Mouse (Mus musculus): ENCODE results near the gene Olfr628. TPM values are rescaled to one million over a fixed set of nuclear protein-coding genes. Genes with fewer than 3 reads are reported as not detected.
"Not testable (repeated sequence)": the region's sequence is repeated elsewhere in the genome, so short reads cannot be mapped to it uniquely, and the experiment has no call there.

The Olfr628 gene
- not detected in 2 replicates for polyA plus RNA-seq (2015; fragmentation: Nextera tagmentation; extraction: Ambion mirVana)

GRCm38 (mm10) chr7:103730074-103730473 is at the start of gene Olfr628:
Olfr628 (plus strand) TSS chr7:103730374.
- no peak for ATAC-seq (ENCODE audit: insufficient read depth, low FRiP score)
- no peak within 1 kb of the TSS for H3K4me2 ChIP-seq (ENCODE audit: low read depth, low read length)

GRCm38 (mm10) chr7:103682420-103682819 is 47.8 kb upstream of the Olfr628 start, which contains the start of gene Olfr625-ps1:
Olfr625-ps1 (plus strand) TSS chr7:103682720.
- no peak within 1 kb of the TSS for H3K9ac ChIP-seq (ENCODE audit: low read length)
- no peaks in the 10 kb centered on the region for H3K4me1 ChIP-seq (ENCODE audit: control insufficient read depth, insufficient read depth, low read length)
- H3K9me3 ChIP-seq (replicated peaks; ENCODE audit: control insufficient read depth, low read length) = no peaks in the 10 kb centered on the region
- no peak for ATAC-seq (ENCODE audit: insufficient read depth, low FRiP score)
- H3K27me3 ChIP-seq (ENCODE audit: control insufficient read depth, insufficient read depth, low read length) = no peaks in the 10 kb centered on the region
- H3K36me3 ChIP-seq (ENCODE audit: control insufficient read depth, insufficient read depth, low read length) = no peaks in the 10 kb centered on the region
- no peak within 1 kb of the TSS for H3K4me2 ChIP-seq (ENCODE audit: low read depth, low read length)
- H3K27ac ChIP-seq (ENCODE audit: low read length) = no peak within 1 kb of the TSS
- no peak within 1 kb of the TSS for H3K4me3 ChIP-seq (replicated peaks; ENCODE audit: low read length)

More at GRCm38 (mm10) chr7:103730074-103730473, at the start of gene Olfr628:
- WGBS = 85% methylated on average over 1 of the region's 1 CpGs
- no peaks in the 10 kb centered on the region for H3K27me3 ChIP-seq (ENCODE audit: control insufficient read depth, insufficient read depth, low read length)
- H3K27ac ChIP-seq (ENCODE audit: low read length) = no peak within 1 kb of the TSS
- H3K9me3 ChIP-seq (replicated peaks; ENCODE audit: control insufficient read depth, low read length) = no peaks in the 10 kb centered on the region
- H3K4me1 ChIP-seq (ENCODE audit: control insufficient read depth, insufficient read depth, low read length) = no peaks in the 10 kb centered on the region
- H3K36me3 ChIP-seq (ENCODE audit: control insufficient read depth, insufficient read depth, low read length) = no peaks in the 10 kb centered on the region
- H3K4me3 ChIP-seq (replicated peaks; ENCODE audit: low read length) = no peak within 1 kb of the TSS
- H3K9ac ChIP-seq (ENCODE audit: low read length) = no peak within 1 kb of the TSS

- no peak overlapping the region for H3K4me3 ChIP-seq (replicated peaks; ENCODE audit: low read length)
- H3K9ac ChIP-seq (ENCODE audit: low read length) = no peak overlapping the region
- no peaks in the 10 kb centered on the region for H3K9me3 ChIP-seq (replicated peaks; ENCODE audit: control insufficient read depth, low read length)
- H3K4me1 ChIP-seq (ENCODE audit: control insufficient read depth, insufficient read depth, low read length) = no peaks in the 10 kb centered on the region
- H3K27me3 ChIP-seq (ENCODE audit: control insufficient read depth, insufficient read depth, low read length) = no peaks in the 10 kb centered on the region
- no peak overlapping the region for H3K4me2 ChIP-seq (ENCODE audit: low read depth, low read length)
- no peaks in the 10 kb centered on the region for H3K36me3 ChIP-seq (ENCODE audit: control insufficient read depth, insufficient read depth, low read length)
- H3K27ac ChIP-seq (ENCODE audit: low read length) = no peak overlapping the region
- 83% methylated on average over 4 of the region's 4 CpGs for WGBS
- no peak for ATAC-seq (ENCODE audit: insufficient read depth, low FRiP score)
Measured at GRCm38 (mm10) chr7:103699469-103699868, 30.7 kb upstream of the Olfr628 start.

GRCm38 (mm10) chr7:103712024-103712423 is 18.1 kb upstream of the Olfr628 start:
- no peaks in the 10 kb centered on the region for H3K36me3 ChIP-seq (ENCODE audit: control insufficient read depth, insufficient read depth, low read length)
- H3K4me2 ChIP-seq (ENCODE audit: low read depth, low read length) = no peak overlapping the region
- no peaks in the 10 kb centered on the region for H3K4me1 ChIP-seq (ENCODE audit: control insufficient read depth, insufficient read depth, low read length)
- H3K4me3 ChIP-seq (replicated peaks; ENCODE audit: low read length) = no peak overlapping the region
- H3K27me3 ChIP-seq (ENCODE audit: control insufficient read depth, insufficient read depth, low read length) = no peaks in the 10 kb centered on the region
- no peaks in the 10 kb centered on the region for H3K9me3 ChIP-seq (replicated peaks; ENCODE audit: control insufficient read depth, low read length)
- H3K27ac ChIP-seq (ENCODE audit: low read length) = no peak overlapping the region
- no peak for ATAC-seq (ENCODE audit: insufficient read depth, low FRiP score)
- no peak overlapping the region for H3K9ac ChIP-seq (ENCODE audit: low read length)
- 27% methylated on average over 2 of the region's 2 CpGs for WGBS

- Histone ChIP-seq H3K4me3 (replicated peaks; ENCODE audit: low read length) (no peak within 1 kb of the TSS), H3K27ac (ENCODE audit: low read length) (no peak within 1 kb of the TSS), H3K4me1 (ENCODE audit: control insufficient read depth, insufficient read depth, low read length) (no peaks in the 10 kb centered on the region), H3K27me3 (ENCODE audit: control insufficient read depth, insufficient read depth, low read length) (no peaks in the 10 kb centered on the region), H3K36me3 (ENCODE audit: control insufficient read depth, insufficient read depth, low read length) (no peaks in the 10 kb centered on the region), H3K9ac (ENCODE audit: low read length) (no peak within 1 kb of the TSS), H3K9me3 (replicated peaks; ENCODE audit: control insufficient read depth, low read length) (no peaks in the 10 kb centered on the region), H3K4me2 (ENCODE audit: low read depth, low read length) (no peak within 1 kb of the TSS)
- ATAC-seq (ENCODE audit: insufficient read depth, low FRiP score) = no peak
Measured at GRCm38 (mm10) chr7:103714371-103714770, 15.8 kb upstream of the Olfr628 start, which contains the start of gene Olfr243. Olfr243 (plus strand) TSS chr7:103714671.

- H3K4me1 ChIP-seq (ENCODE audit: control insufficient read depth, insufficient read depth, low read length); H3K4me3 ChIP-seq (replicated peaks; ENCODE audit: low read length): not testable (repeated sequence)
- WGBS = 93% methylated on average over 1 of the region's 1 CpGs
Measured at GRCm38 (mm10) chr7:103716398-103716797, 13.8 kb upstream of the Olfr628 start.

GRCm38 (mm10) chr7:103744843-103745242 is 14.7 kb downstream of the Olfr628 start, which contains the start of gene Olfr629:
Olfr629 (minus strand) TSS chr7:103744943.
- 75% methylated on average over 2 of the region's 2 CpGs for WGBS
- no peaks in the 10 kb centered on the region for H3K27me3 ChIP-seq (ENCODE audit: control insufficient read depth, insufficient read depth, low read length)
- no peak for ATAC-seq (ENCODE audit: insufficient read depth, low FRiP score)

More at GRCm38 (mm10) chr7:103716398-103716797, 13.8 kb upstream of the Olfr628 start:
- not testable (repeated sequence) for H3K36me3 ChIP-seq (ENCODE audit: control insufficient read depth, insufficient read depth, low read length); H3K4me2 ChIP-seq (ENCODE audit: low read depth, low read length); H3K27me3 ChIP-seq (ENCODE audit: control insufficient read depth, insufficient read depth, low read length); H3K9ac ChIP-seq (ENCODE audit: low read length); H3K9me3 ChIP-seq (replicated peaks; ENCODE audit: control insufficient read depth, low read length); ATAC-seq (ENCODE audit: insufficient read depth, low FRiP score); H3K27ac ChIP-seq (ENCODE audit: low read length)

GRCm38 (mm10) chr7:103757233-103757632 is 27.1 kb downstream of the Olfr628 start, which contains the start of gene Olfr630:
Olfr630 (minus strand) TSS chr7:103757333.
- no peaks in the 10 kb centered on the region for H3K9me3 ChIP-seq (replicated peaks; ENCODE audit: control insufficient read depth, low read length)
- H3K4me2 ChIP-seq (ENCODE audit: low read depth, low read length) = no peak within 1 kb of the TSS
- WGBS = 31% methylated on average over 2 of the region's 2 CpGs
- no peaks in the 10 kb centered on the region for H3K36me3 ChIP-seq (ENCODE audit: control insufficient read depth, insufficient read depth, low read length)
- H3K27ac ChIP-seq (ENCODE audit: low read length) = no peak within 1 kb of the TSS
- ATAC-seq (ENCODE audit: insufficient read depth, low FRiP score) = no peak
- no peak within 1 kb of the TSS for H3K9ac ChIP-seq (ENCODE audit: low read length)
- no peak within 1 kb of the TSS for H3K4me3 ChIP-seq (replicated peaks; ENCODE audit: low read length)
- H3K4me1 ChIP-seq (ENCODE audit: control insufficient read depth, insufficient read depth, low read length) = no peaks in the 10 kb centered on the region
- H3K27me3 ChIP-seq (ENCODE audit: control insufficient read depth, insufficient read depth, low read length) = no peaks in the 10 kb centered on the region

More at GRCm38 (mm10) chr7:103744843-103745242, 14.7 kb downstream of the Olfr628 start, which contains the start of gene Olfr629:
- no peaks in the 10 kb centered on the region for H3K9me3 ChIP-seq (replicated peaks; ENCODE audit: control insufficient read depth, low read length)
- H3K9ac ChIP-seq (ENCODE audit: low read length) = no peak within 1 kb of the TSS
- no peak within 1 kb of the TSS for H3K4me2 ChIP-seq (ENCODE audit: low read depth, low read length)
- H3K4me1 ChIP-seq (ENCODE audit: control insufficient read depth, insufficient read depth, low read length) = no peaks in the 10 kb centered on the region
- no peaks in the 10 kb centered on the region for H3K36me3 ChIP-seq (ENCODE audit: control insufficient read depth, insufficient read depth, low read length)
- no peak within 1 kb of the TSS for H3K27ac ChIP-seq (ENCODE audit: low read length)
- no peak within 1 kb of the TSS for H3K4me3 ChIP-seq (replicated peaks; ENCODE audit: low read length)

- 80% methylated on average over 6 of the region's 6 CpGs for WGBS
- H3K27me3 ChIP-seq (ENCODE audit: control insufficient read depth, insufficient read depth, low read length); H3K9me3 ChIP-seq (replicated peaks; ENCODE audit: control insufficient read depth, low read length); H3K4me2 ChIP-seq (ENCODE audit: low read depth, low read length); H3K27ac ChIP-seq (ENCODE audit: low read length); H3K36me3 ChIP-seq (ENCODE audit: control insufficient read depth, insufficient read depth, low read length); H3K4me1 ChIP-seq (ENCODE audit: control insufficient read depth, insufficient read depth, low read length); ATAC-seq (ENCODE audit: insufficient read depth, low FRiP score); H3K4me3 ChIP-seq (replicated peaks; ENCODE audit: low read length); H3K9ac ChIP-seq (ENCODE audit: low read length): not testable (repeated sequence)
Measured at GRCm38 (mm10) chr7:103762212-103762611, 32.0 kb downstream of the Olfr628 start.
